Mouse (Mus musculus) cerebellum, adult 8-10 months (tissue): ENCODE data around the gene Tmem119.

Source experiments
- DNase-seq: peaks from one replicate; pipeline ENCODE4 v3.0.0; 2022

Tmem119 gene

GRCm38 (mm10) chr5:113751521-113752157 is 48.7 kb downstream of the Tmem119 start:
- DNase-seq: no peak

- no peak for DNase-seq
Observed at GRCm38 (mm10) chr5:113748556-113749331, 51.6 kb downstream of the Tmem119 start.

GRCm38 (mm10) chr5:113747629-113748028 is 52.7 kb downstream of the Tmem119 start:
- DNase-seq: no peak
